Mouse (Mus musculus): ENCODE results near the gene Igflr1. TPM values are rescaled to one million over a fixed set of nuclear protein-coding genes. Genes with fewer than 3 reads are reported as not detected.

The Igflr1 gene
- polyA plus RNA-seq (2012; rRNA removed): 5.5 and 9.1 TPM in 2 replicates

DNA sequence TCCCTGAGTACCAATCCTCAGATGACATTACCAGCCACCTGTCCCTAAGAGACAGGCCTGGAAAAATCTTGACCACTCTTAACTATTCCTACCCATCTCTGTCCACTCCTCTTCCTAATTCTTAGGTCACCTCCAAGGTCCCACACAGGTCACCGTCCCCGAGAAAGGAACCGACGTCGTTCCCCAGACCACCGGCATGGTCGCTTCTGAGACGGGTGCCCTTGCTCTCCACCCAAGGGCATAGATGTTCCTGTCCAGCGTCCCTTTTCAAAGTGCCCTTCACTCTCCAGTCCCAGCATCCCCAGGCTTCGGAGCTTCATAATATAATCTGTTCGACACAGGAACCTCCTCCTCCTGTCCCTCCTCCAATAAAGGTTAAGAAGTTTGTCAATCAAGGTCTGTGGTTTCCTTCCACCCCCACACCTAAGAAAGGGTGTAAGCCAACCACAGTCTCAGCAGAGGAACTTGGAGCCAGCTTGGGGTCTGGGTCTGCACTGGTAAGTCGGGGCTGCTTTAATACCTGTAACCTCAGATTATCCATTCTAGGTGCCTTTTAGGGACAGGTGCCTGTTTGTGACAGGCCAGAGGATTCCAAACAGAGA, at the start of gene Igflr1:
Gene Igflr1, plus strand, starts transcription at position 458 of the 602 bp plus-strand sequence.

DNA sequence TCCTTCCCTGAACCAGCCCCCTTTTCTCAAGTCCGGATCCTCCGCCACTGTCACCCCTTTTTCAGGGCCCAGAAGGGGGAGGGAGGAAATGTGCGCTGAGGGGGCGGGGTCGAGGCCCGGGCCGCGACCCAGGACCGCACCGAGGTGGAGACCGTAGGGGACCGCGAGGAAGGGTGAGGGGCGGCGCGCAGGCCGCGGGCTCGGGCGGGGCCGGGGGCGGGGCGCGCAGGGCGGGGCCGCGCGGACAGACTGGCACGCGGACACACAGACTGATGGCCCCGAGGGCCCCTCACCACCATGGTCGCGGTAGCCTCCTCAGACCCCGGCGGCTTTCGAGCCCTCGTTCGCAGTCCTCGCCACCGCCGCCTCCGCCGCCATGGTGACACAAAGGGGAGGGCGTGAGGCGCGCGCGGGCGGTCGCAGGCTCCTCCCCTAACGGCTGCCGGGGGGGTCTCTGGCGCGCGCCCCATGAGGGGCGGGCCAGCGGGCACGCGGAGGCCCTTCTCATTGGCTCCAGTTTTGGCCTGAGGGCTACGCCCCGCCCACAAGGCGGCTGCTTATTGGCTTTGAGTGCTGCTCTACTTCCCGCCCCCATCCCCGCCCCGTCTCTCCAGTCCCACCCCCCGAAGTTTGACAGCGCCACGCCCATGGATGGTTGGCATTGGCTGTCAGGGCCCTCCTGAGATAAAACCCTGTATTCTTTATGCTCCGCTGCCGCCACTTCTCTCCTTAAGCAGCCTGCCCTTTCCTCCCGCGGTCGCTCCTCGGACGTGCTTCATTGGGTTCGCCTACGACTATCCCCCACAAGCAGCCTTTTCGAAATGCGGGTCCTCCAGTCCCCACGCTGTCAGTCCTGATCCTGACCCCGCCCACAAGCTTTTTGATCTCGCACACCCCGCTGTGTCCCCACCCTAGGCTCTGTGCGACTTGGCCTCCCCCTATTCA, 30.3 kb upstream of the Igflr1 start, which contains the start of gene Arhgap33:
Gene Arhgap33, minus strand, starts transcription at position 428 of the 945 bp plus-strand sequence.

DNA sequence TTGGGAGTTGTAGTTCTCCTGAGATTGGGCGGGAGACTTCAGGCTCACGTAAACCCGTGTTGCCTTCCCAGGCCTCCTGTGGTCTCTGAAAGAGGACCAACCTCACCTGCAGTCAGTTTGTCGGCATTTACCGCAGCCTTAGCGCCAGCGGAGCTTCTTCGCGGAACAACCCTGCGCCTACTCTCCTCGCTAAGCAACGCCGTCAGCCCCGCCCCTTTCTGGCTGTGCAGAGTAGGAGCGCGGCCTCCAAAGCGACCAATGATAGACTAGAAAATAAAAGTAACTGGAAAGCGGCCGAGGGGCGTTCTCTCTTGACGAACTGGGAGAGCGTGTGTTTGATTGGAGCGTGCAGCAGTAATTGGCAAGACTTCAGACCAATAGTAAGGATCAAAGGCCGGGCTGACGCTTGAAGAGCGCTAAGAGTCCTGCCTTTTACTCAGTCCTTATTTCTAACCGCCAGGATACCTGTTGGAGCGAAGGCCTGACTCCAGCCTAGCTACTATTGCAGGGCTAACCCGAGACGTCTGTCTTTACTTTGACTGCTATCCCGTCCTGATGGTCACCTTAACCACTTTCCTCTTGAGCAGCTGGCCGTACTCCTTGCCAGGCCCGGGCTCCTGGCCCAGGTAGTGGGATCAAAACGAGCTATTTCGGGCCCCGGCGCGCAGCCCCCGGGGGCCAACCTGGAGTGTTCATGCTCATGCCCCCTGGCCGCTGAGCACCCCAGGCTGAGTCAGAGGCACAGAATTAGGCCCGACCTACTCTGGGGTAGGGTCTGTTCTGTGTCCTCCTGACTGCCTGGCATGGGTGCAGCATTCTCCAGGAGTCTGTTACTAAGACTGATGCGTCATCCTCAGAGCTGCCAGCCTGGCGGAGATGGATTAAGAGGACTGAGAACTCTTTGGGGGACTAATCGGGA, 12.9 kb upstream of the Igflr1 start, which contains the start of the genes Hspb6 and Proser3:
Gene Hspb6, plus strand, starts transcription at position 77 of the 919 bp plus-strand sequence.
Gene Proser3, minus strand, starts transcription at position 198 of the 919 bp plus-strand sequence.

GRCm38 (mm10) chr7:30559443-30559954, 5.7 kb upstream of the Igflr1 start, which contains the start of gene Lin37:
Gene Lin37 (minus strand): TSS chr7:30559838.

DNA sequence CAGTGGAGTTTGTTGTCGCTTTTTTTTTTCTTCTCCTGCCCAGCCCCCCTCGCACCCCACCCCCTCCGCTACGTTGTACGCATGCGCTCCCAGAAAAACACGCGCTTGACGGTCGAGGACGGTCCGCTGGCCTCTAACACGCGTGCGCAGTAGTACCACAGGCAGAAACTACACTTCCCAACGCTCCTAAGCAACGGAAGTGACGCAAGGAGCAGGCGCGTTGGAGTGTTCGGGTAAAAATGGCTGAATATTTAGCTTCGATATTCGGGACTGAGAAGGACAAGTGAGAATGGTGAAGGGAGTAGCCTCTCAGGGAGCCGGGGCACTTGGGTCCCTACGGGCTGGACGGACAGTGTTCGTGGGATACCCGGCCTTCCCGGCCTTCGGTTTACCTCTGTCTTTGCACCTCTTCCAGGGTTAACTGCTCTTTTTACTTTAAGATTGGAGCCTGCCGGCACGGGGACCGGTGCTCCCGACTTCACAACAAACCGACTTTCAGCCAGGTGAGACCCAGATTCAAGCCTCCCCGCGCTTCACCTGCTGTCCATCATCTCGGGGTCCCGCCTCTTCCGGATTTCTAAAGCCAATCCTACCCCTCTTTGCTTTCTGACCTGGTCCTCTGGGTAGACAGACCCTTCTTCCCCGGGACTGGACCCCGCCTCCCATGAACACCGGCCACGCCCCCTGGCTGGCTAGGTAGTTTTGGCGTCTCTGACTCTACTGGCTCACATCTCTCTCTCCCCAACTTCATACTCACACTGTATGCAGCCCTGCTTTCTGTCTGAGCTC, 1.9 kb upstream of the Igflr1 start, which contains the start of the genes U2af1l4, Gm49396 and Psenen:
Gene U2af1l4, plus strand, starts transcription at position 185 of the 789 bp plus-strand sequence.
Gene Gm49396, plus strand, starts transcription at position 228 of the 789 bp plus-strand sequence.
Gene Psenen, minus strand, starts transcription at position 511 of the 789 bp plus-strand sequence.

DNA sequence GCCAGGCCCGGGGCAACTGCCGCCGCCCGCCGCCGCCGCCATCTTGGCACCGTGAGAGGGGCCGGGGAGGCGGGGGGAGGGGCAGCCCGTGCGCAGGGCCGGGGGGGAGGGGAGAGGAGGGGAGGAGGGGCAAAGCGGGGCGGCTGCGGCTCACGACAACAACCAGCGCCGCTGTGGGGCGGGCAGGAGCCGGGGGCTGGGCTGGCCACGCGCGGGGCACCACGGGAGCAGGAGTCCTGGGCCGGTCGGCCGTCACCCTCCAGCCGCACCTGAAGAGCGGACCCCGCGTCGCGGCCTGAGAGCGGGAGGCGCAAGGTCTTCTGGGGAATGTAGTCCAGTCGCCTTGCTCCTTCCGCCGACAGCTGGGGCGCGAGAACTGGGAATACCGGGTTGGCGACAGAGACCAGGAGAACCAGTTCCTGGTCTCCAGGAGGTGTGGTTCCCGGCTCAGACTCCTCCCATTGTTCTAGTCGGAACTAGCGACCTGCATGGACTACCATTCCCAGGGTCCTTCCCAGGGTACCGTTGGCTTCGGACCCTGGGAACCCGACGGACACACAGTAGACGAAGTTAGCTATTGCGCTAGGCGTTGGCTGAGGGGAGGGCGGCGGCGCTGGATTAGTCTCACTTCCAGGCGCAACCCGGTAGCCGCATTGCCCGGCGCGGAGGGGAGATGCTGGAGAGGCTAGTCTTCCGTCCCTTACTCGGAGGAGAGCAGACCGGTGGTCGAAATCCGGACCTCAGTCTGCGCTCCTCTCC, 23.6 kb downstream of the Igflr1 start, which contains the start of gene Kmt2b:
Gene Kmt2b, minus strand, starts transcription at position 51 of the 759 bp plus-strand sequence.

DNA sequence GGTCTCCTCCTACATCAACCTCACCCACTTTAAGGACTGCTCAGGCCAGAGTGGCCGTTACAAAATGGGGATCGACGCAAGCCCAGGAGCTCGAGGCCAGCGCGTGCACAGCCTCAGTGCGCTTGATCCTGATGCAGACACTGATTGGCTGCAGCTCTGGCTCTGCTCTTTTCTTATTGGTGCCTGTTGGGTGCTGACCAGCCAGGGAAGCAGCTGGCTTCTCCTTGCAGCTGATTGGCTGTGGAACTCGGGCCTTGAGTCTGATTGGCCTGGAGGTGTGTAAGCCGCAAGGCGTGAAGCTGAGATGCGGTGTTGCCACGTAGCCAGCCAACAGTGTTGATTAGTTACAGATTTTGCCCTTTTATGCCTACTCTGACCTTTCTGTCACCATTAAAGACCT, 33.6 kb downstream of the Igflr1 start, which contains the start of gene Zbtb32:
Gene Zbtb32, minus strand, starts transcription at position 124 of the 400 bp plus-strand sequence.

GRCm38 (mm10) chr7:30612654-30613402, 47.6 kb downstream of the Igflr1 start, which contains the start of gene Upk1a:
Gene Upk1a (minus strand): TSS chr7:30612847.

Other genes starting within 250 kb of the Igflr1 start
- gene E130208F15Rik, start 243.7 kb upstream of the Igflr1 start, polyA plus RNA-seq (2012; rRNA removed): 0.65 and 0.78 TPM in 2 replicates
- gene Sdhaf1, start 241.5 kb upstream of the Igflr1 start, polyA plus RNA-seq (2012; rRNA removed): 19.6 and 19.7 TPM in 2 replicates
- gene Lrfn3, start 202.7 kb upstream of the Igflr1 start, polyA plus RNA-seq (2012; rRNA removed): 7.0 and 10.9 TPM in 2 replicates
- 17.2 and 25.2 TPM in 2 replicates for gene Tyrobp, start 151.7 kb upstream of the Igflr1 start, polyA plus RNA-seq (2012; rRNA removed)
- 0.16 and 0.40 TPM in 2 replicates for gene Hcst, start 145.6 kb upstream of the Igflr1 start, polyA plus RNA-seq (2012; rRNA removed)
- 1.8 and 2.1 TPM in 2 replicates for gene Nfkbid, start 143.7 kb upstream of the Igflr1 start, polyA plus RNA-seq (2012; rRNA removed)
- gene Aplp1, start 119.9 kb upstream of the Igflr1 start, polyA plus RNA-seq (2012; rRNA removed): 102 and 109 TPM in 2 replicates
- gene Kirrel2, start 107.7 kb upstream of the Igflr1 start, polyA plus RNA-seq (2012; rRNA removed): 3.6 and 3.9 TPM in 2 replicates
- gene Nphs1, start 107.1 kb upstream of the Igflr1 start, polyA plus RNA-seq (2012; rRNA removed): 3.7 and 4.4 TPM in 2 replicates
- gene Prodh2, start 71.8 kb upstream of the Igflr1 start, polyA plus RNA-seq (2012; rRNA removed): 0.82 and 3.3 TPM in 2 replicates
- 102 and 119 TPM in 2 replicates for gene Arhgap33, start 30.4 kb upstream of the Igflr1 start, polyA plus RNA-seq (2012; rRNA removed)
- 6.4 and 6.8 TPM in 2 replicates for gene Hspb6, start 13.2 kb upstream of the Igflr1 start, polyA plus RNA-seq (2012; rRNA removed)
- 22.3 and 28.9 TPM in 2 replicates for gene Proser3, start 13.1 kb upstream of the Igflr1 start, polyA plus RNA-seq (2012; rRNA removed)
- 35.8 and 38.5 TPM in 2 replicates for gene Lin37, start 5.6 kb upstream of the Igflr1 start, polyA plus RNA-seq (2012; rRNA removed)
- gene U2af1l4, start 2.1 kb upstream of the Igflr1 start, polyA plus RNA-seq (2012; rRNA removed): 57.5 and 77.8 TPM in 2 replicates
- gene Gm49396, start 2.1 kb upstream of the Igflr1 start, polyA plus RNA-seq (2012; rRNA removed): 5.6 and 6.0 TPM in 2 replicates
- gene Psenen, start 1.8 kb upstream of the Igflr1 start, polyA plus RNA-seq (2012; rRNA removed): 98.4 and 114 TPM in 2 replicates
- 55.4 and 66.3 TPM in 2 replicates for gene Kmt2b, start 23.3 kb downstream of the Igflr1 start, polyA plus RNA-seq (2012; rRNA removed)
- 0.20 and 0.45 TPM in 2 replicates for gene Zbtb32, start 33.5 kb downstream of the Igflr1 start, polyA plus RNA-seq (2012; rRNA removed)
- 1.9 and 4.0 TPM in 2 replicates for gene Upk1a, start 47.4 kb downstream of the Igflr1 start, polyA plus RNA-seq (2012; rRNA removed)
- 789 and 842 TPM in 2 replicates for gene Cox6b1, start 60.7 kb downstream of the Igflr1 start, polyA plus RNA-seq (2012; rRNA removed)
- gene Etv2, start 70.4 kb downstream of the Igflr1 start, polyA plus RNA-seq (2012; rRNA removed): 0.07 and 0.18 TPM in 2 replicates
- gene Rbm42, start 84.9 kb downstream of the Igflr1 start, polyA plus RNA-seq (2012; rRNA removed): 68.3 and 129 TPM in 2 replicates
- 50.6 and 72.4 TPM in 2 replicates for gene Haus5, start 99.6 kb downstream of the Igflr1 start, polyA plus RNA-seq (2012; rRNA removed)
- gene Pmis2, start 106.2 kb downstream of the Igflr1 start, polyA plus RNA-seq (2012; rRNA removed): not detected in 2 replicates
- gene 2200002J24Rik, start 133.5 kb downstream of the Igflr1 start, polyA plus RNA-seq (2012; rRNA removed): not detected in 2 replicates
- 0.70 and 1.3 TPM in 2 replicates for gene Atp4a, start 146.8 kb downstream of the Igflr1 start, polyA plus RNA-seq (2012; rRNA removed)
- gene Tmem147, start 164.1 kb downstream of the Igflr1 start, polyA plus RNA-seq (2012; rRNA removed): 66.3 and 120 TPM in 2 replicates
- 0.16 TPM in 1 of 2 replicates, not detected in the other for gene Gapdhs, start 178.3 kb downstream of the Igflr1 start, polyA plus RNA-seq (2012; rRNA removed)
- 5.4 and 6.3 TPM in 2 replicates for gene Sbsn, start 186.0 kb downstream of the Igflr1 start, polyA plus RNA-seq (2012; rRNA removed)
- gene Dmkn, start 198.3 kb downstream of the Igflr1 start, polyA plus RNA-seq (2012; rRNA removed): 0.06 and 0.15 TPM in 2 replicates
- not detected in 2 replicates for gene Krtdap, start 222.5 kb downstream of the Igflr1 start, polyA plus RNA-seq (2012; rRNA removed)